Mouse (Mus musculus) neural tube, embryonic 11.5 days (tissue): ENCODE results near the gene Prss30. TPM values are rescaled to one million over a fixed set of nuclear protein-coding genes. Genes with fewer than 3 reads are reported as not detected.

ENCODE experiments used
- ATAC-seq: fragments of 200-750 bp; cut with Nextera tagmentation; 2 replicates; pipeline ENCODE4 v1.8.0; 2017; ENCODE audit warnings: moderate number of reproducible peaks, mild to moderate bottlenecking, moderate TSS enrichment, moderate library complexity; ENCODE audit not compliant: insufficient read depth, low FRiP score, low TSS enrichment
- DNase-seq: peaks from one replicate; pipeline ENCODE4 v3.0.0-alpha.2; 2015; ENCODE audit warnings: low spot score
- H3K27ac ChIP-seq: fragments of 300-500 bp; sonication (generic); 2 replicates; pipeline ENCODE4 v1.5.1; 2014; ENCODE audit warnings: low read depth, mild to moderate bottlenecking, low read length
- H3K27me3 ChIP-seq: fragments of 300-500 bp; sonication (generic); 2 replicates; pipeline ENCODE4 v1.6.1; 2014; ENCODE audit warnings: mild to moderate bottlenecking, low read length, mixed read lengths; ENCODE audit not compliant: control insufficient read depth, insufficient read depth
- H3K36me3 ChIP-seq: fragments of 300-500 bp; sonication (generic); 2 replicates; pipeline ENCODE4 v1.6.1; 2014; ENCODE audit warnings: mild to moderate bottlenecking, low read length, moderate library complexity, mixed read lengths; ENCODE audit not compliant: control insufficient read depth, insufficient read depth
- H3K4me1 ChIP-seq: fragments of 300-500 bp; sonication (generic); 2 replicates; pipeline ENCODE4 v1.6.1; 2014; ENCODE audit warnings: low read length, mixed read lengths; ENCODE audit not compliant: control insufficient read depth, insufficient read depth
- H3K4me2 ChIP-seq: fragments of 300-500 bp; sonication (generic); 2 replicates; pipeline ENCODE4 v1.6.1; 2014; ENCODE audit warnings: low read depth, mild to moderate bottlenecking, moderate library complexity
- H3K4me3 ChIP-seq: fragments of 300-500 bp; sonication (generic); 2 replicates; pipeline ENCODE4 v1.5.1; 2014; ENCODE audit warnings: low read depth, low read length
- H3K9ac ChIP-seq: fragments of 300-500 bp; sonication (generic); 2 replicates; pipeline ENCODE4 v1.6.1; 2014; ENCODE audit warnings: mild to moderate bottlenecking, low read length
- H3K9me3 ChIP-seq: fragments of 300-500 bp; sonication (generic); 2 replicates; pipeline ENCODE4 v1.6.1; 2016; ENCODE audit warnings: low read length; ENCODE audit not compliant: control insufficient read depth
- WGBS: fragments of 180-500 bp; shearing (Covaris S2); extraction: QIAGEN DNeasy Blood & Tissue Kit; methylation state at CpG from one replicate; pipeline ENCODE4 v1.1.7; 2014; 5-methylcytosine and 5-hydroxymethylcytosine counted together
- polyA plus RNA-seq: library from polyadenylated mRNA; unstranded; fragments of >200 nt; fragmentation: Nextera tagmentation; extraction: Ambion mirVana; gene quantifications from 2 replicates; pipeline ENCODE4 v1.2.1, GENCODE M21; 2014

Gene Prss30
- polyA plus RNA-seq, 1 experiment from 2014 or later: not detected

GRCm38 (mm10) chr17:24007391-24007790 lies 27.0 kb upstream of the Prss30 start:
- no peaks in the 10 kb centered on the region for H3K9me3 ChIP-seq
- DNase-seq (no peak), ATAC-seq (no peak)
- no peaks in the 10 kb centered on the region for H3K4me1 ChIP-seq
- no peak overlapping the region for H3K27ac ChIP-seq
- no peak overlapping the region for H3K9ac ChIP-seq
- no peak overlapping the region for H3K4me3 ChIP-seq
- no peaks in the 10 kb centered on the region for H3K27me3 ChIP-seq
- H3K4me2 ChIP-seq: no peak overlapping the region
- no peaks in the 10 kb centered on the region for H3K36me3 ChIP-seq
- 96% methylated on average over 1 of the region's 1 CpGs for WGBS

DNA sequence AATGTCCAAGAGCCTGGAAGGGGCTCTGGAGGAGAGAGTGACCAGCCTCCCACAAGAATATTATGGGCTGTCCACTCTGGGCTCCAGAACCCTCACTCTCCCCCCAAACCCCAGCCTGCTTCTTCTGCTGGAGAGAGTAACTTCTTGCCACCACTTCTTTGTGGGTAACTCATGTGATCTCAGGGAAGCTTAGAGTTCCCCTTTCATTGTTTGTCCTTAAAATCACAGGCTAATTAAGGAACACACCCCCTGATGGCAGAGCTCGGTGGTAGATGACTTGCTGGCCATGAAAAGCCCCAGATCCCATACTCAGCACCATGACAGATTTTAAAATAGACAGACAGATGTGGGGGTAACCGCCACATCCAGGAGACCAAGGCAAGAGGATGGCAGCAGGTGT lies 26.6 kb upstream of the Prss30 start:
- no peak overlapping the region for H3K27ac ChIP-seq
- no peak overlapping the region for H3K4me3 ChIP-seq
- no peak overlapping the region for H3K4me2 ChIP-seq
- no peak for DNase-seq
- H3K4me1 ChIP-seq: no peaks in the 10 kb centered on the region
- no peaks in the 10 kb centered on the region for H3K9me3 ChIP-seq
- H3K27me3 ChIP-seq: no peaks in the 10 kb centered on the region
- no peaks in the 10 kb centered on the region for H3K36me3 ChIP-seq
- 45% methylated on average over 2 of the region's 2 CpGs for WGBS
- no peak overlapping the region for H3K9ac ChIP-seq
- no peak for ATAC-seq

- WGBS: 98% methylated on average over 3 of the region's 3 CpGs
- Histone ChIP-seq H3K27ac (no peak overlapping the region), H3K36me3 (no peaks in the 10 kb centered on the region), H3K9ac (no peak overlapping the region), H3K4me2 (no peak overlapping the region), H3K4me1 (no peaks in the 10 kb centered on the region), H3K27me3 (no peaks in the 10 kb centered on the region), H3K4me3 (no peak overlapping the region), H3K9me3 (no peaks in the 10 kb centered on the region)
- no peak for ATAC-seq
- DNase-seq: no peak
Measured at GRCm38 (mm10) chr17:24005049-24005448, 24.7 kb upstream of the Prss30 start.

DNA sequence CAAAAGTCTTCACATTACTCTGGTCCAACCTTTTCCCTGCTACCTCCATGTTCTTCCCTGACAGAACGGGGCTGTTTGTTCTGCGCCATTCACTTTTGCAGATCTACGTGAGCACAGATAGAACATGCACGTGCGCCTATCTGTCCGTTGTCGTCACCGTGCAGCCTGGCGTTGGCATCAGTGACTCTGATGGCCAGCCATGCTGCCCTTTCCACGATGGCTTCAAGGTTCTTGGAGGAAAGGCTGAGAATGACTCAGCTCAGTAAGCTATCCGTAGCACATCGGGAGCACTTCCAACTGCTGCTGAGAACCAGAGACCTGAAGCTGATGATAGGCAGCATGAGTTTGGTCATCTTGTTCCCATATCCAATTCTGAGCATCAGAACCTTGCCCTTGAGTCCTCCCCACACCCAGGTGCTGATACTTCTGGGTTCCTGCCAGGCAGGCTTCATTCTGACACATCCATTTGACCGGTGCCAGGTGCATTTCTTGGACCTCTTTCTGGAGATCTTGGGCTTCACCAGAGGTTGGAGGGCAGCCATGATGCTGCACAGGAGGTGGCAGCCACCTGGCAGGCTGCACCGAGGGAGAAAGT lies 23.8 kb upstream of the Prss30 start:
- DNase-seq: no peak
- Histone ChIP-seq H3K9ac (no peak overlapping the region), H3K9me3 (no peaks in the 10 kb centered on the region), H3K4me1 (no peaks in the 10 kb centered on the region), H3K27ac (no peak overlapping the region), H3K27me3 (no peaks in the 10 kb centered on the region), H3K4me3 (no peak overlapping the region), H3K4me2 (no peak overlapping the region), H3K36me3 (no peaks in the 10 kb centered on the region)
- WGBS: 93% methylated on average over 14 of the region's 14 CpGs
- no peak for ATAC-seq

- H3K27ac ChIP-seq: no peak overlapping the region
- no peak overlapping the region for H3K4me2 ChIP-seq
- WGBS: 60% methylated on average over 5 of the region's 5 CpGs
- no peak overlapping the region for H3K9ac ChIP-seq
- no peaks in the 10 kb centered on the region for H3K9me3 ChIP-seq
- DNase-seq: peak; percentile 2
- H3K27me3 ChIP-seq: no peaks in the 10 kb centered on the region
- H3K4me1 ChIP-seq: no peaks in the 10 kb centered on the region
- H3K36me3 ChIP-seq: no peaks in the 10 kb centered on the region
- no peak overlapping the region for H3K4me3 ChIP-seq
- no peak for ATAC-seq
Measured at GRCm38 (mm10) chr17:24000404-24000803, 20.0 kb upstream of the Prss30 start.

DNA sequence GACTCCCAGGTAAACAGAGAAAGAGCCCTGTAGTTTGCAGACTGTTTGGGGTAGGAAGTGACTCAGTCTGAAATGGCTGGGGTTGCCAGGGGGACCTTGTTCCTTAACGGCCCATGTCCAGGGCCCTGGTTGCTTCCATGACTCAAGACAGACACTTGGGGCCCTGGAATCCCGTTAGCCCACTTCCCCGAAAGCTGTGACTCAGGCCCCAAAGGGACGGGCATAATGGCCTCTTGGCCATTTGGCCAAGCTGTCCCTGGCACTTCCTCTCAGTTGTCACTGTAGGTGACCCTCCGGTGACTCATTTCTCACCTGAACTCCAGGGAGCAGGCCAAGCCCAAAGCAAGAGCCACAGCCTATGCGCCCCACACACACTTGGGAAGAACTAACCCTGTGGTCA lies 18.0 kb upstream of the Prss30 start:
- 67% methylated on average over 6 of the region's 6 CpGs for WGBS
- H3K27me3 ChIP-seq: no peaks in the 10 kb centered on the region
- H3K36me3 ChIP-seq: no peaks in the 10 kb centered on the region
- H3K4me3 ChIP-seq: no peak overlapping the region
- peak; percentile 7 for DNase-seq
- no peak overlapping the region for H3K9ac ChIP-seq
- no peaks in the 10 kb centered on the region for H3K9me3 ChIP-seq
- H3K27ac ChIP-seq: no peak overlapping the region
- no peak for ATAC-seq
- H3K4me2 ChIP-seq: no peak overlapping the region
- no peaks in the 10 kb centered on the region for H3K4me1 ChIP-seq

GRCm38 (mm10) chr17:23997901-23998300 lies 17.5 kb upstream of the Prss30 start, which contains the start of gene Prss22:
Prss22 (minus strand) TSS chr17:23998100.
- 62% methylated on average over 2 of the region's 2 CpGs for WGBS
- Histone ChIP-seq H3K4me3 (no peak within 1 kb of the TSS), H3K4me2 (no peak within 1 kb of the TSS), H3K27ac (no peak within 1 kb of the TSS), H3K36me3 (no peaks in the 10 kb centered on the region), H3K9ac (no peak within 1 kb of the TSS), H3K4me1 (no peaks in the 10 kb centered on the region; the same call in 1 of the 2 replicates), H3K9me3 (no peaks in the 10 kb centered on the region), H3K27me3 (no peaks in the 10 kb centered on the region)
- ATAC-seq: no peak
- peak; percentile 8 for DNase-seq

GRCm38 (mm10) chr17:23995421-23995820 lies 15.1 kb upstream of the Prss30 start:
- Histone ChIP-seq H3K9ac (no peak overlapping the region), H3K27me3 (no peaks in the 10 kb centered on the region), H3K4me2 (no peak overlapping the region), H3K27ac (no peak overlapping the region), H3K9me3 (no peaks in the 10 kb centered on the region), H3K4me3 (no peak overlapping the region), H3K4me1 (no peaks in the 10 kb centered on the region; the same call in 1 of the 2 replicates), H3K36me3 (no peaks in the 10 kb centered on the region)
- DNase-seq (no peak), ATAC-seq (no peak)
- 35% methylated on average over 1 of the region's 1 CpGs for WGBS

DNA sequence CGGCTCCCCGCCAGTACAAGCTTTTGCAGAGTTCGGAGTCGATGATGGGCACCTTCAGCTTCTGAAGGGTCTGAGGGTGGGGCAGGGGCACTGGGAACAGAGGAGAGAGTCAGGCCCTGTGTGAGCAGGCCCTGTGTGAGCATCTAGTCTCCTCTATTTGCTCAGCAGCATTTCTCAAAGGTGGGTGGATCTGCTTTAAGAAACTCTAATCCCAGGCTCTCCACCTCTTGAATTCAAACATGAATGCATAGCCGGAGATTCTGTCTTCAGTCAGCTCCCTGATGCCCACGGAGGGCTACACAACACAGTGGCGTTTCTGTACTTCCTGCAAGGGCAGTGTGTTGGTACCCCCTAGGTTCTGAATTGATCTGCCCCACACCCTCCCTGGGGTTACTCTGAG lies 14.3 kb upstream of the Prss30 start:
- Histone ChIP-seq H3K4me3 (no peak overlapping the region), H3K27me3 (no peaks in the 10 kb centered on the region), H3K9me3 (no peaks in the 10 kb centered on the region), H3K4me2 (no peak overlapping the region), H3K9ac (no peak overlapping the region), H3K4me1 (no peaks in the 10 kb centered on the region; the same call in 1 of the 2 replicates), H3K27ac (no peak overlapping the region), H3K36me3 (no peaks in the 10 kb centered on the region)
- peak; percentile 7 for DNase-seq
- WGBS: 68% methylated on average over 7 of the region's 7 CpGs
- no peak for ATAC-seq
